Mouse (Mus musculus) G1E (cell line): ENCODE measurements around the gene B230219D22Rik.

Experiments used
- CTCF ChIP-seq: IDR thresholded peaks from 2 replicates; pipeline ENCODE4 v1.5.1; 2012; ENCODE audit warnings: low read depth, low read length, inconsistent platforms, mixed read lengths
- GATA1 ChIP-seq: IDR thresholded peaks from 2 replicates; pipeline ENCODE4 v1.6.1; 2012; ENCODE audit warnings: borderline replicate concordance, low read length, inconsistent platforms, mixed read lengths
- GATA2 ChIP-seq: IDR thresholded peaks from 2 replicates; pipeline ENCODE4 v1.6.1; 2012; ENCODE audit warnings: low read depth, low read length, inconsistent platforms, borderline replicate concordance
- POLR2AphosphoS5 ChIP-seq: IDR thresholded peaks from 2 replicates; pipeline ENCODE4 v1.6.1; 2012; ENCODE audit warnings: low read depth, low read length, inconsistent platforms; ENCODE audit not compliant: insufficient replicate concordance
- TAL1 ChIP-seq: conservative IDR thresholded peaks from 2 replicates; pipeline ENCODE4 v1.6.1; 2012; ENCODE audit warnings: low read depth, low read length, inconsistent platforms, mixed read lengths

DNA sequence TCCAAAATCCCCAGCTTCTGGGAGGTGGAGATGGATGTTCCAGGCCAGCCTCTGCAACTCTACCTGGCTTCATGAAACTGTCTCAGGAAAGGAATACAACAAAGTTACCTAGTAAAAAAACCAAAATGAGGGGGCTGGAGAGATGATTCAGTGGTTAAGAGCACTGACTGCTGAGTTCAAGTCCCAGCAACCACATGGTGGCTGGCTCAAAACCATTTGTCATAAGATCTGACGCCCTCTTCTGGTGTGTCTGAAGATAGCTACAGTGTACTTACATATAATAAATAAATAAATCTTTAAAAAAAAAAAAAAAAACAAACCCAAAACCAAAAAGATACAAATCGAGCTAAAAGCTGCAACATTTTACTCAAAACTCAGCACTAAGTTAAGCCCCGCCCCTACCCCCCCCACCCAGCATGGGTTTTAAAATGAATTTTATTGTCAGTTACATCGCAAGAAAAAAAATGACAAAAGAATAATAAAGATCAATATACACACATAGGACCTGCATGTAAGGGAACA, 33.7 kb downstream of the B230219D22Rik start:
- TF ChIP-seq TAL1 (no peak), CTCF (no peak), GATA1 (no peak), POLR2AphosphoS5 (no peak), GATA2 (no peak)
